Mouse (Mus musculus) cerebellum, postnatal 4 days (tissue): Measurements from ENCODE around the gene Cwf19l1.
A peak's percentile ranks its signal among the peaks of the same experiment; 100 is the strongest.
"Not testable (repeated sequence)": the region's sequence is repeated elsewhere in the genome, so short reads cannot be mapped to it uniquely, and the experiment has no call there.

ENCODE experiments used
- DNase-seq, 2 experiments: peaks; one replicate each; pipeline ENCODE4 v3.0.0; 2022; ENCODE audit warnings: low spot score in 2 of 2, mixed read lengths in 1 of 2

Gene Cwf19l1

GRCm38 (mm10) chr19:44135072-44135959 lies at the start of gene Cwf19l1:
TSS of gene Cwf19l1 (minus strand) at chr19:44135876.
- peak; percentile 70 to 87 for DNase-seq

GRCm38 (mm10) chr19:44183968-44184367 lies 48.3 kb upstream of the Cwf19l1 start:
- DNase-seq, result no peak

- no peak for DNase-seq
Observed at GRCm38 (mm10) chr19:44180502-44180901, 44.8 kb upstream of the Cwf19l1 start.

- no peak for DNase-seq
Observed at GRCm38 (mm10) chr19:44176741-44177140, 41.1 kb upstream of the Cwf19l1 start.

DNA sequence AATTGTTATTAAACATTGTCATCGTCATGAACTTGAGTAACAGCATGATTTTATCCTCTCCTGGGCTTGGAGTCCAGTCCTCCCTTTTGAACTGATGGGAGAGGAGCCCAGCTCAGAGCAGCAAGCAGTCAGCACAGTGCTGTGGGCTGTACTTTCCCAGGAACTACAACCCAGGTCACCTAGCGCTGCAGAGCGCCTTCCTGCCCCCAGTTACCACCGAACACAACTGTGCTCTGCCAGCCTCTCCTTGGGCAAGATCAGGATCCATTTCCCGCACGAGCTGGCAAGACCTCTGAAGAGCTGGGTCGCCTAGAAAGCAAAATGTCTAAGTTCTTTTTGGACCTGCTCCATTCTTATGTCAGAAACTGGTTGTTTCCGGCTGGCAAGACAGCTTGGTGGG lies 39.2 kb upstream of the Cwf19l1 start:
- DNase-seq, result no peak

DNA sequence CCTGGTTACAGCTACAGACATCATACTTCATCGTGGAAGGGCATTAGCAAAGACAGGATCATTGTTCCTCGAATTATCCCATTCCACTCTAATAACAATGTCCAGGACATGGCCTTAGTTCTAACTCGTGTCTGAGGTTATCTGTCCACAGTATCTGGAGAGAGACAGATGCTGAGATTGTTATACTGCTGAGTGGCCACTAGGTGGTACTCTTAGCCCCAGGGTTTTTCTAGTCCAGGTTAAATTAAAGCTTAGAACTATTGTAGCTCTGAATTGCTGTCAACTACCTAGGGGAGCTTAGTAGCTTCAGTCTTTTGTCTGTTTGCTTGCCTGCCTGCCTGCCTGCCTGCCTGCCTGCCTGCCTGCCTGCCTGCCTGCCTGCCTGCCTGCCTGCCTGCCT lies 25.8 kb upstream of the Cwf19l1 start:
- no peak for DNase-seq

GRCm38 (mm10) chr19:44159386-44159785 lies 23.7 kb upstream of the Cwf19l1 start:
- DNase-seq, result no peak

DNA sequence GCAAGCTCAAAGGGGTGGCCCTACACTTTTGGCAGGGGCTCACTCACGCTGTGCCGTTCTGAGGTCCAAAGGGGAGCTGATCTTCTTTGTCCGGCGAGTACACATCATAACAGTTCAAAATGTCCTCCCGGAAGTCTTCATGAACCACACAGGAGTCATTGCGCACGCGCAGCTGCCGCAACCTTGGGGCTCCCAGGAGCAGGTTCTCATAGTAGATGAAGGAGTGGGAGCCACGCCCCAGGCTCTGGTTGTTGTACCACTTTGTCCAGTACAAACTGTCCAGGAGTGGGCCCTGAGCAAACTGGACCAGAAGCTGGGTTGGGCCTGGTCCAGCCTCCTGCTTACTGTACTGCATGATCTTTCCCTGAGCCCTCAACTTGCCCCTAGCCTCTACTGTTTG lies 21.3 kb upstream of the Cwf19l1 start:
- DNase-seq, result no peak

GRCm38 (mm10) chr19:44153781-44154180 lies 18.1 kb upstream of the Cwf19l1 start:
- DNase-seq, result no peak

- no peak for DNase-seq
Observed at GRCm38 (mm10) chr19:44148991-44149390, 13.3 kb upstream of the Cwf19l1 start.

DNA sequence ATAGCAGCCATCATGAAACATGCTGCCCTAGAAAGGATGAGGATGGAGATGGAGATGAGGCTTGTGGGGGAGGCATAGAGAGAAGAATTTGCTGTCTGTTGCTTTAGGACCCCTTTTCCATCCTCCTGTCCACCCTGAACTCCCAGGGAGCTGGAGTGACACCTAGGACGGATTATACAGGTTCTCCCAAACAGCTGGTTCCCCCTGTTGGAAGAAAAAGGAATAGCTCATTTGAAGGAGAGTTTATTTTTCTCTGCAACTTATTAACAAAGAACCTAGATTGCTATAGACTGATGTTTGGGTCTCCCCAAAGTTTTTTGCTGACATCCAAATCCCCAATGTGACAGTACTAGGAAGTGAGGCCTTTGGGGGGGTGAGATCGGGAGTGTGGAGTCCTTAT lies 12.7 kb upstream of the Cwf19l1 start:
- DNase-seq, result no peak

GRCm38 (mm10) chr19:44146951-44147350 lies 11.3 kb upstream of the Cwf19l1 start:
- no peak for DNase-seq

GRCm38 (mm10) chr19:44146568-44146879 lies 10.8 kb upstream of the Cwf19l1 start:
- DNase-seq, result no peak

- DNase-seq, result peak; percentile 80 to 87
Observed at GRCm38 (mm10) chr19:44145702-44146567, 10.3 kb upstream of the Cwf19l1 start, which contains the start of gene Bloc1s2. TSS of gene Bloc1s2 (minus strand) at chr19:44146446.

- DNase-seq, result no peak
Observed at GRCm38 (mm10) chr19:44144366-44144765, 8.7 kb upstream of the Cwf19l1 start.

DNA sequence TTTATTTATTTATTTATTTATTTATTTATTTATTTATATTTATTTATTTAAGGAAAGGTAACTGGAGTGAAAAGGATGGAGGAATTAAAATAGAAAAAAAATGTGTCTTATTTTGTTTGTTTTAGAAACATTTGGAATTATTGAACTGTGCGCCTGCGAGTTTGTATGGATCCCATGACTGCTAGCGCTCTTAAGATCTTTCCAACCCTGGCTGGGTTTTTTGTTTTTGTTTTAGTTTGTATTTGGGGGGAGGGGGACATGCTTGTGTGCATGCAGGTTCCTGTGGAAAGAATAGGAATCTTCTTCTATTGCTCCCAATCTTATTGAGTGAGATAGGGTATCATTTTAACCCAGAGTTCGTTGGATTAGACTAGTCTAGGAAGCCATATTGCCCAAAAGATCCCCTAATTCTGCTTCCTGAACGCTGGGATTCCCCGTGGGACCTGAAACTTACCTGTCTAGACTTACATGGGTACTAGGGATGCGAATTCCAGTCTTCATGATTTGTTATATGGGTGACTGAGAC lies 347 bp upstream of the Cwf19l1 start:
- DNase-seq, result no peak

GRCm38 (mm10) chr19:44132917-44133316 lies 2.8 kb downstream of the Cwf19l1 start:
- no peak for DNase-seq

- no peak for DNase-seq
Observed at GRCm38 (mm10) chr19:44128560-44128959, 7.1 kb downstream of the Cwf19l1 start.

DNA sequence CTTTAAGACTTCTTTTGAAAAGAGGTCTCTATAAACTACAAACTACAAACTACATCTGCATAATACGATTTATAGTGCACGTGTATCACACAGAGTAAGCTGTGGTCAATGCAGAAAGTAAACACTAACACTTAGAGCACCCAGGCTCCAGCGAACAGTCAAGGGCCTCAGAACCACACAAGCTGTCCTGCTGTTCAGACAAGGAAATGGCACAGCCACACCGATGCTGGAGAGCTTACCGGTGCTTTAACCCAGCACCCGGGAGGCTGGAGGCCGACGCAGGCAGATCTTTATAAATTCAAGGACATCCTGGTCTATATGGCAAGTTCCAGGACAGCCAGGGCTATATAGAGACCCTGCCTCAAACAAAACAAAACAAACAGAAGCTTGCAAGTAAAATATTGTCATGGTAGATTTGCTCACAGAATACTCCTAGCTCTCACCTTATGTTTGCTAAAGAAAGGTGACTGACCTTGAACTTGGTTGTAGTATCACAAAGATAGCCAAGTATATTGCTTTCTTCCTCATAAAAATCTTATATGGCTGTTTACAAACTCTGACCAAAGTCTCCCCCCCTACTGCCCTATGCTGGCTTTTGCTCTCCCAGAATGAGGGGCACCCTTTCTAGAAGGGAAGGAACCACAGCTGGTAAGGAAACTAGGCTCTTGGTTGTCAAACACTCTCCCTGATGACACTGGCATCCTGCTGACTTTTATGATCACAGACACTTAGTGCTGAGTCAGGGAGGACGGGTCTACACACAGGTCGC lies 7.8 kb downstream of the Cwf19l1 start:
- DNase-seq, result no peak

DNA sequence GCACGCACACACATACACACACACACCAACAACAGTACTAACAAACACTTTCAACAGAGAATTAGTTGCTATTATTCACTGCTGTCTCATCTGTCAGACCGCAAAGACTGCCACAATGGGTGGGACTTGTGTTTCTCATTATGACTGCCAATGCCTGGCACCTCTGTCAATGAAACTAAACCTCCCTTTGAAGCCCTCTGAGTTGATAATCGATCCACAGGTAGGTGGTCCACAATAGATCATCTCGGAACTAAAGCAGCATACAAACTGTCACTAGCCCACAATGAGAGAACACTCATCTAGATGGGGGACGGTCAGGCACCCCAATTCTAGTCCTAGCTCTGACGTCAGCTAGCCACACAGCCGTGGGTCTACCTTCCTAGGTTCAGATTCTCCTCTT lies 14.5 kb downstream of the Cwf19l1 start:
- no peak for DNase-seq

DNA sequence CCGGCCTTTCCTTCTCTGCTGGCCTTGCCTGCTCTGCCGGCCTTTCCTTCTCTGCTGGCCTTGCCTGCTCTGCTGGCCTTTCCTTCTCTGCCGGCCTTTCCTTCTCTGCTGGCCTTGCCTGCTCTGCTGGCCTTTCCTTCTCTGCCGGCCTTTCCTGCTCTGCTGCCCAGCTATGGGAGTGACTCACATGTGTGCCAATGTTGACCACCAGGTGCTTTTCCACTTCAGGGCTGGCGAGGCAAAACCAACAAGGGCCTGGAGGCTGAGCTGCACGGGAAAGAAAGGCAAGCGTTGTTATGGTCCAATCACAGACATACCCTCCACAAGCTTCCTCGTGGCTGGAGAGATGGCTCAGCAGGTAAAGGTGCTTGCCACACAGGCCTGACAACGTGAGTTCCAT lies 15.0 kb downstream of the Cwf19l1 start:
- not testable (repeated sequence) for DNase-seq

DNA sequence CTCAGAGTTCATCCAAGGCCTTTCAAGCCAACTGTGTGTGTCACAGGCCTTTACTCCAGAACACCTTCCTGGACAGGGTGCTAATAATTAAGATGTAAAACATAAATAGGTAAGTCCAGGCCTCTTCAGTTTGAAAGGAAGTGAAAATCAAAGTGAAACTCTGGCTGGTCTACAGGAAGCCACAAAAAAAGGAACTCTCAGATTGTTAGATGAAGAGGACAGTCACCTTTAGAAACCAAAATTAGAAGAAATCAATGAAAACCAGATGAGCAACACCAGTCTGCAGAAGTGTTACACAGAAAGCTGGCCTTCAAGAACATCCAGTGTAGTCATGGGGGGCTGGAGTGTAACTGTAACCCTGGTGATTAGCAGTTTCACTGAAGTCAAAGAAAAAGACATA lies 17.9 kb downstream of the Cwf19l1 start:
- DNase-seq, result no peak
